Mouse (Mus musculus): ENCODE measurements around the gene Gnat1. TPM values are rescaled to one million over a fixed set of nuclear protein-coding genes. Genes with fewer than 3 reads are reported as not detected.

Gnat1 gene
- total RNA-seq, 2 experiments from 2014 or later = 0.60 TPM; not detected in 1

DNA sequence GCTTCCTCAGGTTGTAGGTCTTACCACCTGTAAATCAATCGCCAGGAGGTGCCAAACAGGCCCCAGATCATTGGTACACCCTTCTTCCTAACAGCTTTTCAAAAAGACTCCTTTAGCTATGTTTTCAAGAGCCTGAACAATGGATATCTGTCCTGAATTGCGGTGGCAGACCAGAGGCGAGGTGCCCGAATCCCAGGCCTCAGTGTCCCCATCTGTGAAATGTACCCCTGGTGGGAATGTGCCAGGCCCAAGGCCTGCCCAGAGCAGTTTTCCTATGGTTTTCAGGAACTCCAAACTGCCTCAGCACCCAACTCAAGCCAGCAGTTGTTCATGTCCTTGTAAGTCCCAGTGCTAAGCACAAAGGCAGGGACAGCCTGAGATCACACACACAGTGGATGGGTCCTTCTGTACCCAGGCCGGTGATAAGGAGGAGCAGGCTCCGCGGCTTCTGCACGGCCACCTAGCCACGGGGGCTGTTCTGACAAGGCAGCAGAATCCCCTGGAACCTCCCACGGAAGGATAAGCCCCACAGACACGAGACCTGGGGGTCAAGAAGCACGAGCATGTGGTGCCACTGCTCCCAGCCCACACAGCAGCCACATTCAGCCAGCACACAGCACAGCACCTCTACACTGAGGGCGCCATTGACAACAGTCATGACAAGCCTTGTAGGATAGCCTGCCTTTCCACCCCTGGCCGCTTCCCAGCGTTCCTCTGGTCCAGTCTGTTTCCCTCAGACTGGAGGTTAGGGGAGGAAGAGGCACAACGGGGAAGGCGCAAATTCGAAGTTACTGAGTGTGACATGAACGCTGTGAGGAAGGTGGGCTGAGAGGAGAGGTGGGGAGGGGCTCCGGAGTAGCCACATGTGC lies 51.9 kb downstream of the Gnat1 start:
- no peak for DNase-seq (ENCODE audit: low spot score in 2 of 2)

DNA sequence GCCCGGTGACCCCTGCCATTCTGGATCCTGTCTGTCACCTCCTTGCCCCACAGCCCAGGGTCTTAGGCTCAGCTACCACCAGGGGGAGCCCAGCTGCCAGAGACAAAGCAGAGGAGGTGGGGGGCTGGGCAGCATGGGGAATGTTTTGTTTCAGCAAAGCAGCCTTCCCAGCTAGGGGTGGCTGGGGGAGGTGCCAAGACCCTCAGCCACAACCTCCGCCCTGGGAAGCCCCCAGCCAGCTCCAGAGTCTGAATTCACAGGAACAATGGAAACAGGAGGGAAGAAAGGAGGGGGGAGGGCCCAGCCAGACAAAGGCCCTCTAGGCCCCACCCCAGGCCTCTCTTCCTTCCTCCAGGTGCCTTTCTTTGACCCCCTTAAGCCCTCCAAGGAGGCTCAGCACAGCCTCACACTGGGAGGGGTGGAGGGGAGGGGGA lies 52.7 kb downstream of the Gnat1 start:
- DNase-seq (ENCODE audit: low spot score in 2 of 2) = peak; percentile 79 to 81

DNA sequence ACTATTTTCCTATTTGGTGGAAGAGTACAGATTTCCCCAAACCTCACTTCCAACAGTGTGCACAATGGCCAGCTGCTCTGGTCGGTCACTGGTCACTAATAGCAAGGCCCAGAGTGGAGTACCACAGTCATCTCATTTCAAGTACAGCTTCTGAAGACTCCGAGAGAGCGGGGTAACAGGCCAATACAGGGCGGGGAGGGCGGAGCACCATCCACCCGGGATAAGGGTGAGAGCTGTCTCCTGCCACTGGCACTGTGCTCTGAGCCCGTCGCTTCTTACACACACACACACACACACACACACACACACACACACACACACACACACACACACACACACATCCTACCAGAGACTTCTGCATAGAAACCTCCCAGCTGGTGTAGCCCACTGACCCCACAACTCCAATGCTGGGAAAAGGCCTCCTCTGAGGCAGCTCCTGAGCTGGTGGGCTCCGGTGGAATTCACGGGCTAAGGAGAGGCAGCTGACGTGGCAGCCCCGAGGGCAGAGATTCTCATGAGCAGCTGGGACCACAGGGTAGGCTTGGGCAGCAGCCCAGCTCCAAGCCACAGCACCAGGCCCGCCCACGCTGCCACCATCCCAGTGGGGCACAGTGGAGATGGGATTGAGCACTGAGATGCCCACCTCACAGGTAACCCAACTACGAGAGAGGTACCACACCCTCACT lies 53.2 kb downstream of the Gnat1 start:
- no peak for DNase-seq (ENCODE audit: low spot score in 2 of 2)

GRCm38 (mm10) chr9:107625351-107626128 lies 54.0 kb downstream of the Gnat1 start:
- DNase-seq (ENCODE audit: low spot score in 2 of 2) = no peak

- no peak for DNase-seq (ENCODE audit: low spot score in 2 of 2)
Observed at GRCm38 (mm10) chr9:107624951-107625350, 54.6 kb downstream of the Gnat1 start.

DNA sequence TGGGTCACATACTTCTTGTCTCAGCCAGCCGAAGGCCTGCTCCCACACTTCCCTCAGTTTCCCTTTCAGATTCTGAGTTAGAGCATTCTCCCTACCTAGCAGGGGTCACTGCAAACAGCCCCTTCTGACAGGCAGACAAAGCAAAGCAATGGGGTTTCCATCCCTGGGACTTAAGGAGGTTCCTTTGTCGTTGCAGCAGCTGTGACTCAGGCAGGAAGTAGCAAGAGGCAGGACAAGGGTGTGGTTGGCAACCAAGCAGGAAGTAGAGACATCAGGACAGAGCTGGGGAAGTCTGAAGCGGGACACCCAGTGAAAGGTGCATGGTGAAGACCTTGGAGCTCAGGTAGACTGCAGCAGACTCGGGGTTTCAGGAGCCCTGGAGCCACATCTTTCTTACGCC lies 55.0 kb downstream of the Gnat1 start:
- no peak for DNase-seq (ENCODE audit: low spot score in 2 of 2)

Other genes with a start within 250 kb of the Gnat1 start
- gene Tmem115, start 145.8 kb downstream of the Gnat1 start, total RNA-seq (2021) = 10 to 100 TPM; 33.3 to 38.1 TPM
- 10 to 100 TPM; 16.7 to 17.8 TPM for gene Cyb561d2, start 137.5 kb downstream of the Gnat1 start, total RNA-seq (2021)
- gene Nprl2, start 137.5 kb downstream of the Gnat1 start, total RNA-seq (2021) = 10 to 100 TPM; 28.7 to 34.5 TPM
- 1 to 10 TPM; 2.0 to 3.7 TPM for gene Zmynd10, start 132.4 kb downstream of the Gnat1 start, total RNA-seq (2021)
- gene Rassf1, start 128.2 kb downstream of the Gnat1 start, total RNA-seq (2021) = 10 to 100 TPM; 14.5 to 16.0 TPM
- 10 to 100 TPM; 63.0 to 64.1 TPM for gene Tusc2, start 116.5 kb downstream of the Gnat1 start, total RNA-seq (2021)
- gene Hyal2, start 111.8 kb downstream of the Gnat1 start, total RNA-seq (2021) = 10 to 100 TPM; 14.6 to 16.8 TPM
- 1 to 10 TPM; 4.8 to 6.3 TPM for gene Hyal1, start 102.8 kb downstream of the Gnat1 start, total RNA-seq (2021)
- 10 to 100 TPM in 1 of 2 experiments, 1 to 10 TPM in 1; 9.5 to 10.0 TPM for gene Naa80, start 100.8 kb downstream of the Gnat1 start, total RNA-seq (2021)
- gene Hyal3, start 98.9 kb downstream of the Gnat1 start, total RNA-seq (2021) = 1 to 10 TPM in 1 of 2 experiments, under 1 TPM in 1; 0.95 to 1.5 TPM
- 10 to 100 TPM; 12.1 to 13.0 TPM for gene Ifrd2, start 92.1 kb downstream of the Gnat1 start, total RNA-seq (2021)
- 1 to 10 TPM; 2.0 to 4.9 TPM for gene Sema3b, start 70.5 kb downstream of the Gnat1 start, total RNA-seq (2021)
- gene Gnai2, start 44.3 kb downstream of the Gnat1 start, total RNA-seq (2021) = 100 to 1,000 TPM; 215 to 224 TPM
- 10 to 100 TPM; 83.3 to 98.4 TPM for gene Slc38a3, start 10.2 kb downstream of the Gnat1 start, total RNA-seq (2021)
- gene Sema3f, start 30.8 kb upstream of the Gnat1 start, total RNA-seq (2021) = 1 to 10 TPM; 4.3 to 4.8 TPM
- 100 to 1,000 TPM; 157 to 160 TPM for gene Rbm5, start 91.3 kb upstream of the Gnat1 start, total RNA-seq (2021)
- gene Rbm6, start 193.5 kb upstream of the Gnat1 start, total RNA-seq (2021) = 10 to 100 TPM; 57.7 to 60.2 TPM
- gene Mon1a, start 208.4 kb upstream of the Gnat1 start, total RNA-seq (2021) = 10 to 100 TPM; 17.0 to 20.9 TPM
- gene Mst1r, start 227.2 kb upstream of the Gnat1 start, total RNA-seq (2021) = 1 to 10 TPM; 1.8 to 2.9 TPM
- gene Actl11, start 248.8 kb upstream of the Gnat1 start, total RNA-seq (2021) = not detected